Mouse (Mus musculus) embryonic stem cell, embryonic (primary cell): Measurements from ENCODE around the gene Rnf214.
"Not testable (repeated sequence)": the region's sequence is repeated elsewhere in the genome, so short reads cannot be mapped to it uniquely, and the experiment has no call there.

ENCODE experiments used
- CTCF ChIA-PET, 4 experiments: fragments of 300-600 bp in 2 of 4; fragments of 350-600 bp in 2 of 4; sonication (Branson Sonifier 250); formaldehyde crosslinking; loops; one replicate each; lab custom pipeline; 2022; ENCODE audit warnings: inconsistent platforms in 2 of 4; lab: Charles Lee
- POLR2A ChIA-PET, 4 experiments: fragments of 300-600 bp in 2 of 4; fragments of 350-600 bp in 2 of 4; sonication (Branson Sonifier 250); formaldehyde crosslinking; loops; one replicate each; lab custom pipeline; 2022; ENCODE audit warnings: antibody characterized with exemption in 4 of 4, inconsistent platforms in 1 of 4; lab: Charles Lee

Gene Rnf214

GRCm38 (mm10) chr9:45907078-45907428 is 342 bp upstream of the Rnf214 start:
- POLR2A ChIA-PET, result interaction anchor here in 3 of 4 experiments (0.6 to 1.9 kb wide), 10 partner anchors 9 to 1049 kb away, joined by 3 to 5 read pairs (median 3); no protein-coding TSS in a partner anchor
- CTCF ChIA-PET, result interaction anchor here in 3 of 4 experiments (0.6 to 1.9 kb wide), 9 partner anchors 9 to 409 kb away, joined by 3 to 7 read pairs (median 4); partner anchors contain the start of genes Bud13 (in 1 of the 3), Cep164 (in 1 of the 3) and Zpr1 (in 1 of the 3)

GRCm38 (mm10) chr9:45905811-45906237 is 887 bp downstream of the Rnf214 start:
- ChIA-PET POLR2A (interaction anchor here in 3 of 4 experiments (0.6 to 1.9 kb wide), 10 partner anchors 9 to 361 kb away, joined by 3 to 8 read pairs (median 4); no protein-coding TSS in a partner anchor), CTCF (interaction anchor here in 3 of 4 experiments (0.6 to 1.9 kb wide), 7 partner anchors 12 to 494 kb away, joined by 3 to 7 read pairs (median 3); partner anchors contain the start of gene Bud13 (in 1 of the 3))

GRCm38 (mm10) chr9:45905196-45905595 is 1.5 kb downstream of the Rnf214 start:
- POLR2A ChIA-PET, result interaction anchor here in 3 of 4 experiments (0.6 to 1.4 kb wide), 6 partner anchors 8 to 362 kb away, joined by 4 to 8 read pairs (median 4); no protein-coding TSS in a partner anchor
- CTCF ChIA-PET, result interaction anchor here in 3 of 4 experiments (0.6 to 1.9 kb wide), 4 partner anchors 13 to 493 kb away, joined by 3 to 5 read pairs (median 4); no protein-coding TSS in a partner anchor

GRCm38 (mm10) chr9:45893681-45894080 is 13.0 kb downstream of the Rnf214 start:
- ChIA-PET POLR2A (no interaction called here), CTCF (no interaction called here)

- ChIA-PET POLR2A (no interaction called here), CTCF (interaction anchor here in 2 of 4 experiments (0.6 to 1.0 kb wide), 2 partner anchors 40 to 61 kb away, joined by 3 to 4 read pairs; partner anchors contain the start of gene Bace1 (in 1 of the 2))
Observed at GRCm38 (mm10) chr9:45877928-45878327, 28.8 kb downstream of the Rnf214 start.

GRCm38 (mm10) chr9:45870265-45870664 is 36.4 kb downstream of the Rnf214 start:
- ChIA-PET POLR2A (interaction anchor here in 2 of 4 experiments (0.6 kb wide), 2 partner anchors 16 to 439 kb away, joined by 3 to 6 read pairs; no protein-coding TSS in a partner anchor), CTCF (no interaction called here)

- POLR2A ChIA-PET, result no interaction called here
- CTCF ChIA-PET, result no interaction called here
Observed at GRCm38 (mm10) chr9:45869181-45869580, 37.5 kb downstream of the Rnf214 start.

GRCm38 (mm10) chr9:45861813-45862212 is 44.9 kb downstream of the Rnf214 start:
- ChIA-PET CTCF (no interaction called here), POLR2A (interaction anchor here in 1 of 4 experiments (0.6 to 2.6 kb wide), 5 partner anchors 14 to 28 kb away, joined by 3 to 8 read pairs (median 3); no protein-coding TSS in a partner anchor)

- POLR2A ChIA-PET, result interaction anchor here in 2 of 4 experiments (0.5 to 1.7 kb wide), 4 partner anchors 12 to 218 kb away, joined by 3 to 6 read pairs (median 3); partner anchors contain the start of gene Bace1 (in 1 of the 2)
- CTCF ChIA-PET, result interaction anchor here in 1 of 4 experiments (0.9 kb wide), 1 partner anchor 455 kb away, joined by 3 read pairs; no protein-coding TSS in a partner anchor
Observed at GRCm38 (mm10) chr9:45859364-45859763, 47.3 kb downstream of the Rnf214 start.

GRCm38 (mm10) chr9:45854136-45854535 is 52.6 kb downstream of the Rnf214 start:
- ChIA-PET CTCF (no interaction called here), POLR2A (interaction anchor here in 1 of 4 experiments (0.6 kb wide), 1 partner anchor 16 kb away, joined by 3 read pairs; no protein-coding TSS in a partner anchor)

- ChIA-PET POLR2A (interaction anchor here in 1 of 4 experiments (0.6 to 1.6 kb wide), 2 partner anchors 11 to 22 kb away, joined by 3 to 9 read pairs; no protein-coding TSS in a partner anchor), CTCF (interaction anchor here in 1 of 4 experiments (0.6 kb wide), 1 partner anchor 440 kb away, joined by 5 read pairs; no protein-coding TSS in a partner anchor)
Observed at GRCm38 (mm10) chr9:45853695-45854094, 53.0 kb downstream of the Rnf214 start.

GRCm38 (mm10) chr9:45851776-45852175 is 54.9 kb downstream of the Rnf214 start:
- CTCF ChIA-PET, result interaction anchor here in 1 of 4 experiments (0.6 kb wide), 1 partner anchor 333 kb away, joined by 3 read pairs; no protein-coding TSS in a partner anchor
- POLR2A ChIA-PET, result interaction anchor here in 1 of 4 experiments (0.7 to 1.8 kb wide), 3 partner anchors 13 to 113 kb away, joined by 3 to 5 read pairs (median 3); partner anchors contain the start of gene Bace1

GRCm38 (mm10) chr9:45851330-45851729 is 55.4 kb downstream of the Rnf214 start:
- CTCF ChIA-PET, result interaction anchor here in 2 of 4 experiments (0.6 to 0.7 kb wide), 2 partner anchors 334 to 561 kb away, joined by 3 read pairs; no protein-coding TSS in a partner anchor
- POLR2A ChIA-PET, result interaction anchor here in 2 of 4 experiments (0.6 to 1.8 kb wide), 9 partner anchors 9 to 432 kb away, joined by 3 to 5 read pairs (median 3); partner anchors contain the start of genes Bace1 (in 2 of the 2) and Bud13 (in 1 of the 2)

GRCm38 (mm10) chr9:45850528-45851155 is 56.1 kb downstream of the Rnf214 start:
- POLR2A ChIA-PET, result interaction anchor here in 2 of 4 experiments (0.6 to 1.8 kb wide), 10 partner anchors 9 to 432 kb away, joined by 3 to 7 read pairs (median 3); partner anchors contain the start of genes Bace1 (in 1 of the 2) and Bud13 (in 1 of the 2)
- CTCF ChIA-PET, result interaction anchor here in 1 of 4 experiments (0.7 kb wide), 1 partner anchor 560 kb away, joined by 3 read pairs; no protein-coding TSS in a partner anchor

- ChIA-PET POLR2A (interaction anchor here in 2 of 4 experiments (1.1 to 1.8 kb wide), 5 partner anchors 10 to 43 kb away, joined by 3 to 7 read pairs (median 3); partner anchors contain the start of gene Bace1 (in 1 of the 2)), CTCF (no interaction called here)
Observed at GRCm38 (mm10) chr9:45849528-45850408, 56.9 kb downstream of the Rnf214 start.

- ChIA-PET CTCF (interaction anchor here in 2 of 4 experiments (0.9 to 1.2 kb wide), 3 partner anchors 9 to 436 kb away, joined by 3 read pairs; partner anchors contain the start of genes Bace1 (in 1 of the 2) and Bud13 (in 1 of the 2)), POLR2A (interaction anchor here in 1 of 4 experiments (0.6 to 2.1 kb wide), 8 partner anchors 9 to 1804 kb away, joined by 3 to 7 read pairs (median 4); partner anchors contain the start of genes Bace1 and Thy1)
Observed at GRCm38 (mm10) chr9:45846891-45847460, 59.7 kb downstream of the Rnf214 start.

GRCm38 (mm10) chr9:45846176-45846575 is 60.5 kb downstream of the Rnf214 start:
- POLR2A ChIA-PET, result interaction anchor here in 2 of 4 experiments (0.6 to 2.1 kb wide), 5 partner anchors 8 to 1803 kb away, joined by 3 to 7 read pairs (median 4); partner anchors contain the start of genes Bace1 (in 1 of the 2) and Thy1 (in 1 of the 2)
- CTCF ChIA-PET, result not testable (repeated sequence)
